Mouse (Mus musculus): ENCODE measurements at regions not wholly inside any gene's neighbourhood (a gene's known extent, or its start where the extent isn't known, plus 50 kb on each side); places are given as distances from the start of the nearest gene placed in this dataset.

DNA sequence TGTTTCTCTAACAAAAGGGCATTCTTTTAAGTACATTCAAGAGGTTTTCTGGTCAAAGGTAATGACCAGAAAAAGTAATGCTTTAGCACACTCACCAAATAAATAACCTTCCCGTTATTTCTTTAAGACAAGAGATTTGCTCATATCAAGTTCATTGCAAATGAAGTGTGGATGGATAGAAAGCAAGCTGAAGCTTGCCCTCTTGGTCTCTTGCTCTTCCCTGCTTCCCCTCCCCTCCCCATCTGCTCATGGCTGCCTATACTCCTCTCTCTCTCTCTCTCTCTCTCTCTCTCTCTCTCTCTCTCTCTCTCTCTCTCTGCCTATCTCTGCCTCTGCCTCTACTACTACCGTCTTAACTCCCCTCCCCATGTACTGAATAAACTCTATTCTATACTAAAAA is 147.7 kb upstream of the Rag2 start:
- no peak for DNase-seq (ENCODE audit: extremely low spot score in 1 of 2, low spot score in 1 of 2)

DNA sequence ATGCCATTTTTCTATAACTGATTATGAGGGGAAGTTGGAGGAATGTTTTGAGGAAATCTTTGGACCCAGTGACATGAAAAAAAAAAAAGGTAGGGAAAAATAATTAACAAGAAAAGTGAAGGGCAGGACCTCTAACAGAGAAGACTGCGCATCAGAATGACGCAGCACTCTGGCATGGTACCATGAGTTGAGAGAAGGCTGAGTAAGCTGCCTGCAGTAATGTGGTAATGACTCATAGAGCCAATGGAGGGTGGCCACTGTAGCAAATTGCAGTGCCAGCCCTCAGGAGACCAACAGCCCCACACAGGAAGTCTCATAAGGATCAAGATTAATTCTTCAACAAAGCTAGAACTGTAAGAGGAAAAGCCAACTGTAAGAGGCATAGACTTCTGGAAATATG is 134.3 kb upstream of the Rag2 start:
- DNase-seq (ENCODE audit: extremely low spot score in 1 of 2, low spot score in 1 of 2) = no peak

DNA sequence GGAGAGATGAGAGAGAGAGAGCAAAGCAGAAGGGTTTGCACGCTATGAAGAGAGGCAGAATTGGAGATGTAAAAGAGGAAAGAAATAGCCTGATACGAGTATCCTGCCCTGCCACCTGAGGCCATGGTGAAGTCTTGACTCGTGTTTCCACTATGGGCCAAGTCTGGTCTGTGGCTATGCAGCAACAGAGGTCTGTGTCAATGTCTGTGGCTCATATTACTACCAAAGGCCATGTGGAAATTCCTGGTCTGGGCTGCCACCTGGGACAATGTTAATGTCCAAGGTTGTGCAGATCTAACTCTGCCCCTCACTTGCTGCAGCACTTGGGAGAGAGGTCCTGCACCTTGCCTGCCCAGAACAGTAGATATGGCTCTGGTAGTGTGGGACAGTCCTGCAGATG is 132.8 kb upstream of the Rag2 start:
- DNase-seq (ENCODE audit: extremely low spot score in 1 of 2, low spot score in 1 of 2) = no peak

DNA sequence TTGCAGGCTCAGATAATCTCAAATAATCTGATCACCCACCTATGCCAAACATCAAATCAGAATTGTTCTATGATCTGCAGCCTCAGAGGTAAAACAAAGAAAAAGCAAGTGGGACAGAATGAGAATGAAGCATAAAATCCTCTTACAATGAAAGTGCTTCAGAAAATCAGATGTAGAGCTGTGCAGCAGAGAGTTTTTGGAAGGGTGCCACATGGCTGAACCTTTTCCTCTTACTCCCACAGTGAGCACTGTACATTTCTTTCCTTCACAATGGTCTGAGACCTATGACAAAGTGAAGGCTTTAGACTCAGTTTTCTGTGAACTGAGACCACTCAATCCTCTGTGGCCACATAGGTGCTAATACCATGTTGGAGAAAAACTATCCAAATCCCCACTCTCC is 116.4 kb upstream of the Rag2 start:
- DNase-seq (ENCODE audit: extremely low spot score in 1 of 2, low spot score in 1 of 2) = no peak
